ENCODE assay signal across 1 mouse cellular context in the genomic region with DNA sequence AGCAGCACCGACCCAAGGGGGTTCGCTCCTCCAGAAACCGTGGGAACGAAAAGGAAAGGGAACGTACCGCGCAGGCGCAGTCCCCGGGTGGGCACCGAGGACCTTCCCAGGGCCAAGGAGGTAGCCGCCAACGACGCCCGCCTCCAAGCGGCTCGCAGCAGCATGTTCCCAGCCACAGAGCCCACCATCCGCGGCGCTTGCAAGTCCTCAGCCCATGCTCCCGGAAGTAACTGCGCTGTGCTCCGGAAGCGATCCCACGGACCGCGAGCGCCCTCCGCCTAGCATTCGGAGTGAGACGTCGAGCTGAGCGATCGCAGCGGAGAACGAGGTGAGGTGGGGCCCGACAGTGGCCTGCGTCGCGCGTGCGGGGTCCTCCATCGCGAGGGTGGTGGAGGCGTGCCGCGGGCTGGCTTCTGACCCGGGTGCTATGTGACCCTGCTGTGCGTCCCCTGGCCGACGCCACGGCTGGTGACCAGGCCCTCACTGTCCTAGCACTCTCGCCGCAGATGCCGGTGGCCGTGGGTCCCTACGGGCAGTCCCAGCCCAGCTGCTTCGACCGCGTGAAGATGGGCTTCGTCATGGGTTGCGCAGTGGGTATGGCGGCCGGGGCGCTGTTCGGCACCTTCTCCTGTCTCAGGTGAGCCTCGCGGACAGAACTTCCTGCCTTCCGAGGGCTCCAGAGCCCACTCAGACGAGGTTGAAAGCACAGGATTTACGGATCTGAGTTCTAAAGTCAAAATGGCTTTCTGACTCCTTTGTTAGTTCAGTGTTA.
TF ChIP-seq lines count a peak whose summit lies in the region.

TSS of gene Romo1 (plus strand) at position 87 of the 772 bp plus-strand sequence.
TSS of gene Nfs1 (minus strand) at position 234 of the 772 bp plus-strand sequence.

TF ChIP-seq in C2C12, 6 proteins besides CTCF, POLR2A, EP300 and RAD21 (continued from another document):
- TF ChIP-seq FOSL1 (IDR thresholded peaks at IDR 0.05; ENCODE audit: insufficient read depth, low read length, poor library complexity, severe bottlenecking) = no peak
